Mouse (Mus musculus) duodenum, adult 2 months (tissue): Measurements from ENCODE around the gene Olfr161. TPM values are rescaled to one million over a fixed set of nuclear protein-coding genes. Genes with fewer than 3 reads are reported as not detected.

Experiments
- polyA plus RNA-seq: library from polyadenylated mRNA; depleted of rRNA; stranded (reverse); fragments of >200 nt; gene quantifications from 2 replicates; pipeline ENCODE4 v1.2.3, GENCODE M21; 2012; ENCODE audit warnings: low replicate concordance; rRNA removed

The Olfr161 gene
- not detected in 2 replicates for polyA plus RNA-seq

GRCm38 (mm10) chr16:3590691-3591090 is at the start of gene Olfr161:
TSS of gene Olfr161 (plus strand) at chr16:3591042.

Other genes with a start within 250 kb of the Olfr161 start
- 0.05 and 0.25 TPM in 2 replicates for gene Mefv, start 127.1 kb downstream of the Olfr161 start, polyA plus RNA-seq
- 3.8 and 5.0 TPM in 2 replicates for gene Zfp263, start 153.1 kb downstream of the Olfr161 start, polyA plus RNA-seq
- gene Olfr15, start 239.8 kb downstream of the Olfr161 start, polyA plus RNA-seq: not detected in 2 replicates